Mouse (Mus musculus) embryonic facial prominence, embryonic 13.5 days (tissue): ENCODE data around the gene Psmd7. TPM values are rescaled to one million over a fixed set of nuclear protein-coding genes. Genes with fewer than 3 reads are reported as not detected.
"Not testable (repeated sequence)": the region's sequence is repeated elsewhere in the genome, so short reads cannot be mapped to it uniquely, and the experiment has no call there.

Experiments used
- ATAC-seq: fragments of 200-750 bp; cut with Nextera tagmentation; 2 replicates; pipeline ENCODE4 v1.8.0; 2017; ENCODE audit warnings: low read depth; ENCODE audit not compliant: insufficient number of reproducible peaks, insufficient read depth, low FRiP score, low TSS enrichment
- H3K27ac ChIP-seq: fragments of 300-500 bp; sonication (generic); 2 replicates; pipeline ENCODE4 v1.5.1; 2015; ENCODE audit warnings: moderate library complexity, mild to moderate bottlenecking, inconsistent platforms
- H3K27me3 ChIP-seq: fragments of 300-500 bp; sonication (generic); 2 replicates; pipeline ENCODE4 v1.6.1; 2015; ENCODE audit warnings: mild to moderate bottlenecking, inconsistent platforms
- H3K36me3 ChIP-seq: fragments of 300-500 bp; sonication (generic); 2 replicates; pipeline ENCODE4 v1.6.1; 2015; ENCODE audit warnings: mild to moderate bottlenecking, inconsistent platforms
- H3K4me1 ChIP-seq: fragments of 300-500 bp; sonication (generic); 2 replicates; pipeline ENCODE4 v1.6.1; 2015; ENCODE audit warnings: inconsistent platforms
- H3K4me2 ChIP-seq: fragments of 300-500 bp; sonication (generic); 2 replicates; pipeline ENCODE4 v1.6.1; 2015; ENCODE audit warnings: moderate library complexity, mild to moderate bottlenecking, inconsistent platforms
- H3K4me3 ChIP-seq: fragments of 300-500 bp; sonication (generic); 2 replicates; pipeline ENCODE4 v1.5.1; 2015; ENCODE audit warnings: mild to moderate bottlenecking, inconsistent platforms
- H3K9ac ChIP-seq: fragments of 300-500 bp; sonication (generic); 2 replicates; pipeline ENCODE4 v1.6.1; 2015; ENCODE audit warnings: mild to moderate bottlenecking, inconsistent platforms
- H3K9me3 ChIP-seq: fragments of 300-500 bp; sonication (generic); 2 replicates; pipeline ENCODE4 v1.6.1; 2016; ENCODE audit warnings: inconsistent platforms
- WGBS: fragments of 180-500 bp; shearing (Covaris S2); methylation state at CpG from one replicate; pipeline ENCODE4 v1.1.7; 2015; ENCODE audit warnings: mixed read lengths; 5-methylcytosine and 5-hydroxymethylcytosine counted together
- polyA plus RNA-seq: library from polyadenylated mRNA; unstranded; fragments of >200 nt; fragmentation: Nextera tagmentation; extraction: Ambion mirVana; gene quantifications from 2 replicates; pipeline ENCODE4 v1.2.1, GENCODE M21; 2015

The Psmd7 gene
- 325 and 349 TPM in 2 replicates for polyA plus RNA-seq

DNA sequence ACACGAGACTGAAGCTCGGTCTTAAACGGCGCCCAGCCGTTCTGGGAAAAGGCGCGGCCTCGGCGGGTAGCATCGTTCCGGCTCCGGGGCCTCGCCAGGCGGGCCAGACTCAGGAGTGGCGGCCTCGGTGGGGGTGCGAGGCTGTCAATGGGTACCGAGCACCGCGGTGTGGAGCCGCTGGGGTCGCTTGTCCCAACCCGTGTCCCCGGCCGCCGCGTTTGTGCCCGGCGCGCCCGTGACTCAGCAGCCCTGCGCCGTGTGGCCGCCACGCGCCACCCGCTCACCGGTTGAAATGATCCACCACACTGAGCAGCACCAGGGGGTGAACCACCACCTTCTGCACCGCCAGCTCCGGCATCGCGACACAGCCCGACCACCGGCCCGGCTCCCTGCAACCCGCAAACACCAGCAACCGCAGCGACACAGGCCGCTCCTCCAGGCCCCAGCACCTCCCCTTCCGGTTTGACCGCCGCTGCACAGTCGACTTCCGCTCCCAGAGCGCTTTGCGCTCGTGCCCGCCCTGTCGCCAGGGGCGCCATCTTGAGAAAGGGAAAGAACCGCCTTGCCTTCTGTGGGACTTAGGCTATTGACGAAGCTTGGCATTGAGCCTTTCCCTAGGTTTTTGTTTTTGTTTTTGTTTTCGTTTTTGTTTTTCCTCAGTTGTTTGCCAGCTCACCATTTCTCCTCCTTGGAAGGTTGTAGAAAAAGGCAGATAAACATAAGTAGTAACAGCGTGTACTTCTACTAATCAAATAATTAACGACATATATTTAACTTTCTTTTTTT lies at the start of gene Psmd7:
TSS of gene Psmd7 (minus strand) at position 470 of the 786 bp plus-strand sequence.
- H3K27me3 ChIP-seq = no peaks in the 10 kb centered on the region
- H3K27ac ChIP-seq = peak within 1 kb of the TSS; percentile 85
- 2% methylated on average over 65 of the region's 65 CpGs for WGBS
- no peaks in the 10 kb centered on the region for H3K9me3 ChIP-seq
- peak within 1 kb of the TSS; percentile 81 for H3K4me2 ChIP-seq
- peaks cover 33% of the 10 kb centered on the region for H3K36me3 ChIP-seq
- peak; percentile 92 for ATAC-seq
- H3K9ac ChIP-seq = peak within 1 kb of the TSS; percentile 96
- H3K4me3 ChIP-seq = peak within 1 kb of the TSS; percentile 95
- H3K4me1 ChIP-seq = peaks cover 17% of the 10 kb centered on the region

DNA sequence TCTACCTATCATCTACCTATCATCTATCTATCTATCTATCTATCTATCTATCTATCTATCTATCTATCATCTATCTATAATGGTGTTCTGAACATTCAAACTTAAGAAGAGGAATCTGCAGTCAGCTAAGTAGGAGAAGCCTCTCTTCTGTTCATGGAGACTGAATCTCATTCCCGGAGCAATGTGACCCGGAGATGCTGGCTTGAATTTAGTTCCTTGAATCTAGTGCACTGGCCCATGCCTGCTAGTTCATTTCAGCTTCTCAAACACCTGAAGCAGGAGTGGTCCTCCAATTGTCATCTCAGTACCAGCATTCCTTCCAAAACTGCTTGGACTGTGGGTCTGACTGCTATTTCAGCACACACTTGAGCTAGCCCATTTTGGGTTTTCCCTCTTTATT lies 45.5 kb upstream of the Psmd7 start:
- no peak overlapping the region for H3K27ac ChIP-seq

DNA sequence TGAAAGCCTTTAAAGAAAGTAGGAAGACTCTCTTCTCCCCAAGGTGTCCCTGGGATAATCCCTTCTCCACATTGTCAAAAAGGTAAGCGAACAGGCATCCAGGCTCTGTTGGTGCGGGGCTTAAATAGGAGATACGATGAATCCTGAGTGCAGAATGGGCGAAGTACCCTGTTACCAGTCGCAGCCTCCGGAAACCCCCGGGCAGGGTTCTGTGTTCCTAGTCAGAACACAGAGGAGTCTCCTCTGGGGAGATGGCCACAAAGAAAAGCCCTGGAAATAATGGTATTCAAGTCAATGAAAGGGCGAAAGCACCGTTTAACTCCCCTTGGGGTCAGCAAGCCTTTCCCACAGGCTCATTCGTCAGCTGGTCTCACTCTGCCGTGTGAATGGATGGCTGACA lies 41.4 kb upstream of the Psmd7 start:
- Histone ChIP-seq H3K4me3 (no peak overlapping the region), H3K4me2 (no peak overlapping the region), H3K36me3 (no peaks in the 10 kb centered on the region), H3K9me3 (no peaks in the 10 kb centered on the region), H3K4me1 (no peaks in the 10 kb centered on the region), H3K9ac (no peak overlapping the region), H3K27me3 (no peaks in the 10 kb centered on the region), H3K27ac (no peak overlapping the region)
- 87% methylated on average over 11 of the region's 11 CpGs for WGBS
- no peak for ATAC-seq

More for the DNA sequence above, 45.5 kb upstream of the Psmd7 start:
- no peak for ATAC-seq
- Histone ChIP-seq H3K27me3 (no peaks in the 10 kb centered on the region), H3K4me2 (no peak overlapping the region), H3K9me3 (no peaks in the 10 kb centered on the region), H3K9ac (no peak overlapping the region), H3K4me3 (no peak overlapping the region), H3K36me3 (no peaks in the 10 kb centered on the region), H3K4me1 (no peaks in the 10 kb centered on the region)
- 92% methylated on average over 2 of the region's 2 CpGs for WGBS

DNA sequence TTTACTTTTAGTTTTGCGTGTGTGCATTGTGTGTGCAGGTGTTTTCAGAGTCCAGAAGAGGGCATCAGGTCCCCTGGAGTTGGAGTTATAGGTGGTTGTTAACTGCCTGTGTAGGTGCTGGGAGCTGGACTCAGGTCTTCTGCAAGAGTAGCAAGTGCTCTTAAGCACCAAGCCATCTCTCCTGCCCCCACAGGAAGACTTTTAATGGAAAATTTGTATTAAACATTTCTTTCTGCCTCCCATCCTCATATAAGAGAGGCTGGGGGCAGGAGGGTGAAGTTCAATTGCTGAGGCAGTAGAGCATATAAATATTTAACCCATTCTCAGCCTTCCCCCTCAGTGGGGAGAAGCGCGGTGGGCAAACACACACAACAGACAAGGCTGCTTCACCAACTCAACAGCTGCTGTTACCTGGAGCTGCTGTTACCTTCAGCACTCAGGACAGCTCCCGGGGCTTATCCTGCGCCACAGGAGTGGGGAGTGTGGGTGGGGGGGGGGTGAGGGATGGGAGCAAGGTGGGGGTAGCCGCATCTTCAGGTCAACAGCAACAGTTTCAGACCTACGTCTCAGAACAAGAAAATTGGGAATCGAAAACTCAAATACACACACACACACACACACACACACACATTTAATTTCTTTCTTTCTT lies 40.4 kb upstream of the Psmd7 start:
- H3K9me3 ChIP-seq = no peaks in the 10 kb centered on the region
- WGBS = 62% methylated on average over 8 of the region's 8 CpGs
- no peak for ATAC-seq
- H3K4me2 ChIP-seq = no peak overlapping the region
- H3K4me3 ChIP-seq = no peak overlapping the region
- no peaks in the 10 kb centered on the region for H3K4me1 ChIP-seq
- no peaks in the 10 kb centered on the region for H3K36me3 ChIP-seq
- H3K27ac ChIP-seq = no peak overlapping the region
- H3K9ac ChIP-seq = no peak overlapping the region
- no peaks in the 10 kb centered on the region for H3K27me3 ChIP-seq

DNA sequence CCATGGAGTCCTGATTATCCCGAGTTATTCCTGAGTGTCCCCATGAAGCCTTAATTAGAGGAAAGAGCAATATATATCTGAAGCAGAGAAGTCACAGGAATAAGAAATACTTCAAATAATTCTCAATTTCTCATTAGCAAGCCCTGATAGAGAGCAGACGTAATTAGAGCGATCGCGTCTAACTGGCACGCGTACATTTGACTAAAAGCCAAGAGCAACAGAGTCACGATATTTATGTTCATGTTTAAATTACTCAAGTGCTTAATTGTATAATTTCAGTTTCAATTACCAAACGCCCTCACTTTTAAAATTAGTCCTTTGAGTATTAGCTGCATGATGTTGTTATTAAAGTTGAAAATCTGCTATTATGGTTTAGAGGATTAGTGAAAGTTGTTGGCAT lies 39.6 kb upstream of the Psmd7 start:
- Histone ChIP-seq H3K4me1 (no peaks in the 10 kb centered on the region), H3K27ac (no peak overlapping the region), H3K9me3 (no peaks in the 10 kb centered on the region), H3K4me2 (no peak overlapping the region), H3K27me3 (no peaks in the 10 kb centered on the region), H3K4me3 (no peak overlapping the region), H3K36me3 (no peaks in the 10 kb centered on the region), H3K9ac (no peak overlapping the region)
- no peak for ATAC-seq
- 80% methylated on average over 9 of the region's 9 CpGs for WGBS

DNA sequence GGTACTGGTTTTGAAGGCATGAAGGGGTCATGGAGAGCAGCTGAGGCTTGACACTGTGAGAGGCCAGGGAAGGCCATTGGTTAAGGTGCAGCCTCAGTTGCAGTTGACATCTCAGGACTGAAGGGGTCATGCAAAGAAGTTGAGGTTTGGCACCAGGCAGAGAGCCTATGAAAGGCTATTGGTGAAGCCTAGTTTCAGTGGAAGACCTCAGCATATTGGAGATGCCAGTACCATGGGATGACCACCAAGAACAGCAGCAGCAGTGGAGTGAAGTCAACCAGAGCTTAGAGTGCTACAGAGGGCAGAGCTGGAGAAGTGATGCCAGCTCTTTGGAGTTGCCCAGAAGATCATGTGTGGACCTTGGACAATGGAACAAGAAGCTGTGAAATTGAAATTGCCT lies 36.0 kb upstream of the Psmd7 start:
- H3K27ac ChIP-seq, ATAC-seq, H3K4me2 ChIP-seq, H3K9ac ChIP-seq, H3K4me1 ChIP-seq, H3K4me3 ChIP-seq, H3K27me3 ChIP-seq, H3K9me3 ChIP-seq, H3K36me3 ChIP-seq: not testable (repeated sequence)

DNA sequence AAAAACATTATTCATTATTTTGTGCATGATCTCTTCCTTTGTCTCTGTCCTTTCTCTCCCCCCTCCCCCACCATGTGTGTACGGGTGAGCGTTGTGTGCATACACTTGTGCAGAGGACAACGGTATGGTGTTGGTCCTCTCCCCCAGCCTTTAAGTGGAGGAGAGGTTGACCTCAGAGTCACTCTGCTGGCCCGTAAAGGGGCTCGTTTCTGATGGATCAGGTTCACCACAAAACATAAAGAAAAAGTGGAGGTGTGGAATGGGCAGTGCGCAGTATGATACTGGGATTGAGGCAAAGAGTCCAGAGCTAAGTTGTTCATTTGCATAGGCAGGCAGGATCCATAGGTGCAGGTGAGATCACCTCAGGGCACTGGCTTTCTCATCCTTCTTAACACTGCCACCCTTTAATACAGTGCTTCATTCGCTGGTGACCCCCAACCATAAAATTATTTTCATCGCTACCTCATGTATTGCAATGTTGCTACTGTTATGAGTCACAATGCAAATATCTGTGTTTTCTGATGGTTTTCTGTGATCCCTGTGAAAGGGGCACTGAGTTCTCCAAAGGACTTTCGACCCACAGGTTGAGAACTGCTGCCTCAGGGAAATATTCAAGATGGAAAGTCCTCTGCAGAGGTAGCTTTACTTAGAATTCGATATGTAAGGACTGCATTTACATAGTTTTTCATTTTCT lies 33.8 kb upstream of the Psmd7 start:
- Histone ChIP-seq H3K27me3 (no peaks in the 10 kb centered on the region), H3K4me2 (no peak overlapping the region), H3K27ac (no peak overlapping the region), H3K9ac (no peak overlapping the region), H3K4me1 (0 out of 2 replicates have a peak, but pooled peaks cover 3% of the 10 kb centered on the region), H3K36me3 (no peaks in the 10 kb centered on the region), H3K4me3 (no peak overlapping the region), H3K9me3 (no peaks in the 10 kb centered on the region)
- WGBS = 86% methylated on average over 10 of the region's 10 CpGs
- no peak for ATAC-seq

DNA sequence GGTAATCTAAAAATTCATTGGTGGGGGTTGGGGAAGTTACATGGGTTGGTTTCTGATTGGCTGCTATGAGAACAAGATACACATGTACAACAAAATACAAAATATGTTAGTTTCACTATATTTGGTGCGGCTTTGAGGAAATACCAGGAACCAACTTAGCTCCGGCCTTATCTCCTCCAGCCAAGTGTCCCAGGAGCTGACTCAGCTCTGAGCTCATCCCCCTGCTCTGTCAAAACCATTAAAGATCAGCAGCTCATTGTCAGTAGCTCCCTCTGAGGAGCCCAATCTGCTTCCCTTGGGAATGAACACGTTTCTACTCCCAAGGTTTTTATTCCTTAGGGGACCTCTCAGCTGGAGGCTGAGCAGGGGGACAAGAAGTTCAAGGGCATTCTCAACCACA lies 32.9 kb upstream of the Psmd7 start:
- Histone ChIP-seq H3K9ac (no peak overlapping the region), H3K9me3 (no peaks in the 10 kb centered on the region), H3K36me3 (no peaks in the 10 kb centered on the region), H3K4me3 (no peak overlapping the region), H3K27ac (no peak overlapping the region), H3K27me3 (no peaks in the 10 kb centered on the region), H3K4me1 (0 out of 2 replicates have a peak, but pooled peaks cover 3% of the 10 kb centered on the region), H3K4me2 (no peak overlapping the region)
- WGBS = 71% methylated on average over 3 of the region's 3 CpGs
- no peak for ATAC-seq

DNA sequence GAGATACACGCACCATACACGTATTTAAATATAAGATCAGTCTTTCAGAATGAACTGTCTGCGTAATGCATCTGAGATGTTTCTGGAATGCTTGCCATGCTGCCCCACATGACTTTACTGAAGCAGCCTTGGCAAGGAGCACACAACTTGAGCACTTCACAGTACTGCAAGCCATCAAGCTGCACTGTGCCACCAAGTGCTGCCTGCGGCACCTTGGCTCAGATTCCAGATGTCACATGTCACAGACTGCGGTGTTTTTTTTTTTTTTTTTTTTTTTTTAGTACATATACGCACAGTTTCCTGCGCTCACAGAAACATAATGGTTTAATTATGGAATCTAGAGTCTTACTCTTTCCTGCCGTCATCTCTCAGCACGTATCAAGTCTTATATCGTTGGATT lies 30.2 kb upstream of the Psmd7 start:
- H3K9me3 ChIP-seq = no peaks in the 10 kb centered on the region
- H3K36me3 ChIP-seq = no peaks in the 10 kb centered on the region
- 0 out of 2 replicates have a peak, but pooled peaks cover 3% of the 10 kb centered on the region for H3K4me1 ChIP-seq
- no peak overlapping the region for H3K4me3 ChIP-seq
- H3K27ac ChIP-seq = no peak overlapping the region
- no peak overlapping the region for H3K4me2 ChIP-seq
- no peak for ATAC-seq
- H3K27me3 ChIP-seq = no peaks in the 10 kb centered on the region
- 46% methylated on average over 10 of the region's 10 CpGs for WGBS
- H3K9ac ChIP-seq = no peak overlapping the region

DNA sequence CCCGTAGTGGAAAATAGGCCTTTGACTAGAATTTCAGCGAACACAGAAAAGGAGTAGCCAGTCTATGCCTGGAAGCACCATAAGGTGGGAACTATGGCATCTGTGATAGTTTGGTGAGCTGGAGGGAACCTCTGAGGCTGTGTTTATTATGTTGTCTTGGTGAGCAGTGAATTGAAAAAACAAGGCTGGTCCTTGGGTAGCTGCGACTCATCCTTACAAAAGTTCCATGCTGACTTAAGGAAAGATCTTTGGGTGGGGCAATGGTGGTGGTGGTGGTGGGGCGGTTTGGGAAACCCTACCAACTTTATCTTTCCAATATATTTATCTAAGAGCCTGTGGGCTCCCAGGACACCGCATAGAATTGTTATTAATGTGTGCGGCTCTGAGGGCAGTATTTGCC lies 25.1 kb upstream of the Psmd7 start:
- 0 out of 2 replicates have a peak, but pooled peaks cover 4% of the 10 kb centered on the region for H3K4me1 ChIP-seq
- no peaks in the 10 kb centered on the region for H3K36me3 ChIP-seq
- no peaks in the 10 kb centered on the region for H3K27me3 ChIP-seq
- H3K27ac ChIP-seq = no peak overlapping the region
- H3K9me3 ChIP-seq = no peaks in the 10 kb centered on the region
- no peak for ATAC-seq
- H3K4me3 ChIP-seq = no peak overlapping the region
- no peak overlapping the region for H3K9ac ChIP-seq
- no peak overlapping the region for H3K4me2 ChIP-seq
- 83% methylated on average over 6 of the region's 6 CpGs for WGBS

DNA sequence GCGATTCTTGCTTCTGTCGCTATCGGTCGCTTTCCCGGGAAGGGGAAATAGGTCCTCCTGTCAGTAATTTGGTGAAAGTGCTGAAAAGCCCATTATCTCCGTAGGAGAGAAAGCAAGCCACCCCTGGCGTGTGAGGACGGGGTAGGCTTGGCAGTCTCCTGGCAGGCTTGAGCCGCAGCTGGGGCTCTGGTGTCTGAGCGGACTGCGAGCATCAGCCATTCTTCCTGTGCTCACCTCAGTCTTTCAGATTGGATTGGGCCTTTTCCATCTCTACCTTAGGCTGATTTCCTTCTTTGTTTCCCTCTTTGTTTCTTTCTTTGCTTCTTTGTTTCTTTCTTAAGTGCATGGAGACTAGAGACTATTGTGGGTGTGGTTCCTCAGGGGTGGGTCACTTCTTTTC lies 22.6 kb upstream of the Psmd7 start:
- no peaks in the 10 kb centered on the region for H3K36me3 ChIP-seq
- H3K4me2 ChIP-seq = no peak overlapping the region
- H3K4me3 ChIP-seq = no peak overlapping the region
- no peaks in the 10 kb centered on the region for H3K27me3 ChIP-seq
- WGBS = 60% methylated on average over 11 of the region's 11 CpGs
- ATAC-seq = no peak
- H3K27ac ChIP-seq = no peak overlapping the region
- H3K9ac ChIP-seq = no peak overlapping the region
- no peaks in the 10 kb centered on the region for H3K9me3 ChIP-seq
- H3K4me1 ChIP-seq = 0 out of 2 replicates have a peak, but pooled peaks cover 4% of the 10 kb centered on the region
